Mouse (Mus musculus): Measurements from ENCODE around the gene 1700020D05Rik. TPM values are rescaled to one million over a fixed set of nuclear protein-coding genes. Genes with fewer than 3 reads are reported as not detected.
"Not testable (repeated sequence)": the region's sequence is repeated elsewhere in the genome, so short reads cannot be mapped to it uniquely, and the experiment has no call there.

Gene 1700020D05Rik
- total RNA-seq, 4 experiments from 2014 or later: 2.2 to 10.4 (median 5.4) TPM

DNA sequence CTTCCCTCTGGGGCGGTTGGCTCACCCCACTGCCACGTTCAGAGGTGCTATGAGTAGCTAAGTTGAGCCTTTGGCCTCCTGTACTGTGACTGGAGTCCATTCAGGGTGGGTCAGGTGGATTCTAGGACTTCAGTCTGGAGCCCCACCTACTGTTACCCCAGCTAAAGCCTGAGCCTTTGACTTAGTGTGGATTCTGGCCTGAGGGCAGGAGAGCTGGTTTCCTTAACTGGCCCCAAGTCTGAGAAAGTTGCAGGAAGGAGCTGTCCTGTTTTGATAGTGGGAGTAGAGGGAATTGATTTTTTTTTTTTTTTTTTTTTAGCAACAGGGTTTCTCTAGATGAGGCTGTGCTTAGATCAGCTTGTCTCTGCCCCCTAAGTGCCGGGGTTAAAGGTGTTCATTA, 9.3 kb downstream of the 1700020D05Rik start:
- DNase-seq: no peak

- not testable (repeated sequence) for DNase-seq
Observed at GRCm38 (mm10) chr19:5493301-5493721, 10.3 kb downstream of the 1700020D05Rik start.

DNA sequence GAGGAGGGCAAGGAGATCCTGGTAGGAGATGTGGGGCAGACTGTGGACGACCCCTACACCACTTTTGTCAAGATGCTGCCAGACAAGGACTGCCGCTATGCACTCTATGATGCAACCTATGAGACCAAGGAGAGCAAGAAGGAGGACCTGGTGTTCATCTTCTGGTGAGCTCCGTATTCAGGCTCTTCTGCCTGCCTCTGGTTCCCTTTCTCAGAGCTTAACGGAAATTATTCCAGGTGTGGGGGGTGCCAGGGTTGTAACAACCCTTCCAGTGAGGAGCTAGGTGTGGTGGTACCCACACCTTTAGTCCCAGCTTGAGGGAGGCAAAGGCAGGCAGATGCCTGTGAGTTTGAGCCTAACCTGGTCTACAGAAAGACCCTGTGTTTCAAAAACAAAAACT, 10.9 kb downstream of the 1700020D05Rik start:
- no peak for DNase-seq

GRCm38 (mm10) chr19:5490898-5491708, 12.5 kb downstream of the 1700020D05Rik start:
- peak; percentile 85 for DNase-seq

DNA sequence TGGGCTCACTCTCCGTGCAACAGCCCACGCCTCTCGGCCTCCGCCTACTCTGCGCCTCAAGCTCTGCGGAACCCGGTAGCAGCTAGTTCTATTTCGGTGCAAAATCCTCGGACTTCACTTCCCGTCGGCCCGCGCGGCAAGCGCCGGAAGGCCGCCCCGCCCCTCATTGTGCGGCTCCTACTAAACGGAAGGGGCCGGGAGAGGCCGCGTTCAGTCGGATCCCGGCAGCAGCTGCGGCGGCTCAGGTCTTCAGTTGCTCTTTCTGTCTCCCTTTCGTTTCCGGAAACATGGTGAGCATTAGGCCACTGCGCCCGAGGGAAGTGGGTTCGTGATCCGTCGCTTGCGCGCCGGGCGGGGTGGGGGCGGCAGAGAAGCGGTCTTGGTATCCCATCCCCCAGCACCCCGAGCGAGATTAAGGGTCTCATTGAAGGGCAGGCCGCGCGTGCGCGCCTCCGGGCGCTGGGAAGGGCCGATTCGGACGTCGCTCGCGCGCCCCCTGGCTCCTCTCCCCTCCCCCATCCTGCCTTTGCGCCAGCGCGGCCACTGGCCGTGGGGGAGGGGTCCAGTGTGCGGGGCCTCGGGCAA, 13.2 kb downstream of the 1700020D05Rik start, which contains the start of gene Cfl1:
Cfl1 (plus strand) TSS at position 143 of the 585 bp plus-strand sequence.
- peak; percentile 94 for DNase-seq

GRCm38 (mm10) chr19:5489721-5490120, 13.9 kb downstream of the 1700020D05Rik start:
- not testable (repeated sequence) for DNase-seq

DNA sequence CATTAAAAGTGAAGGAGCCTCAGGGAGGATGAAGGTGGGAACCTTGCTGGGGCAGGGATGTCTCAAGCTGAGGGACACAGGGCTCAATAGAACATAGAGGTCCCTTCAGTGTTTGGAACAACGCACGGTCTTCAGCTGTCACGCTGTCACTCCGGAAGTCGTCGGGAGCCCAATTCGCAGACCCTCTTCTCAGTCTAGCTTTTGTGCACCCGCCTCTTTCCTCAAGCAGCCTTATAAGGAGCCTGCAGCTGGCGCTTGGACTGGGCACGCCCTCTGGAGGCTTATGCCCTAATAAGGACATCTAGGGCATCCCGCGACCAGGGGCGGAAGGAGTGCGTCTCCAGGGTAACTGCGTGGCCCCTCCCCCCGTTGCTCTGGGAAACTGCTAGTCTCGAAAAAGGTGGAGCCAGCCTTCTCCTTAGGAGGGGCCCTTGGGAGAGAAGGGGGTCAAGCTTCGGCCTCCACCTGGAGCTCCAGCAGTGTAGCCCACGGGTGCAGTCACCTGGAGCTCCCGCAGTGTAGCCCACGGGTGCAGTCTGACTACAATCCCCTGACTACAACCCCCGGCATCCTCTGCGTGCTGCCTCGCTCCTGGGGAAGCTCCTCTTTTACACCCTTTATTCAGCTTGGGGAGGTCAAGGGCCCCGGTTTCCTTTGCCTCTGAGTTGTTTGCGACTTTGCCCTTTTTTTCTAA, 14.6 kb downstream of the 1700020D05Rik start:
- peak; percentile 96 for DNase-seq

- peak; percentile 97 for DNase-seq
Observed at GRCm38 (mm10) chr19:5487768-5488550, 15.6 kb downstream of the 1700020D05Rik start, which contains the start of gene Mus81. Gene Mus81 (minus strand): TSS chr19:5488402.

GRCm38 (mm10) chr19:5486771-5487170, 16.8 kb downstream of the 1700020D05Rik start:
- DNase-seq: no peak

- DNase-seq: no peak
Observed at GRCm38 (mm10) chr19:5486286-5486685, 17.3 kb downstream of the 1700020D05Rik start.

- no peak for DNase-seq
Observed at GRCm38 (mm10) chr19:5485821-5486220, 17.8 kb downstream of the 1700020D05Rik start.

DNA sequence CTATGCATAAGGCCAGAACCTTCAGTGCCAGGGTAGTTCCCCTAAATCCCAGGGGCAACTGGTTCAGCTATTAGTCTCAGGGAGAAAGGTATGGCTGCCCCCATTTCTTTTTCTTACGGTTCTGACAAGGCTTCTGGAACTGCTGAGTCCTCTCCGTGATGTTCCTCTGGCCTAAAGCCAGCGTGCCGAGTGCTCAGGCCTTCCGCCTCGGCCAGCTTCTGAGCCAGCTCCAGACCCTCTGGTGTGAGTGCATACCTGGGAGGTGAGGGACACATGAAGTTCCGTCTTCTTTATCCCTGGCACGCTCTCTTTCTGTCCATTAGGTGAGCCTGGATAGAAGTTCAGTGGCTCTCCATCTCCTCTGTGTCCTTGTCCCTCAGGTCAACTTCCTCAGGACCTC, 18.2 kb downstream of the 1700020D05Rik start:
- DNase-seq: no peak

GRCm38 (mm10) chr19:5484496-5484895, 19.1 kb downstream of the 1700020D05Rik start:
- DNase-seq: no peak

- DNase-seq: no peak
Observed at GRCm38 (mm10) chr19:5483386-5484359, 19.9 kb downstream of the 1700020D05Rik start.

- no peak for DNase-seq
Observed at GRCm38 (mm10) chr19:5481398-5481797, 22.2 kb downstream of the 1700020D05Rik start.

DNA sequence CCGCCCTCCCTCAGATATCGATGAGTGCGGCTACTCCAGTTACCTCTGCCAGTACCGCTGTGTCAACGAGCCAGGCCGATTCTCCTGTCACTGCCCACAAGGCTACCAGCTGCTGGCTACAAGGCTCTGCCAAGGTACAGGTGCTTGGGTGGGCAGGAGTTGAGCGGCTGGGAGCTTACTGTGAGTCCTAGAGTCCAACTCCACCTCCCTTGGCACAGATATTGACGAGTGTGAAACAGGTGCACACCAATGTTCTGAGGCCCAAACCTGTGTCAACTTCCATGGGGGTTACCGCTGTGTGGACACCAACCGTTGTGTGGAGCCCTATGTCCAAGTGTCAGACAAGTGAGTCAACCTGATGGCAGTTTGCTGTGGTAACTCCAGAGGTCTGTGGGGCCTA, 23.6 kb downstream of the 1700020D05Rik start:
- DNase-seq: no peak

- DNase-seq: no peak
Observed at GRCm38 (mm10) chr19:5477668-5478300, 25.8 kb downstream of the 1700020D05Rik start.

DNA sequence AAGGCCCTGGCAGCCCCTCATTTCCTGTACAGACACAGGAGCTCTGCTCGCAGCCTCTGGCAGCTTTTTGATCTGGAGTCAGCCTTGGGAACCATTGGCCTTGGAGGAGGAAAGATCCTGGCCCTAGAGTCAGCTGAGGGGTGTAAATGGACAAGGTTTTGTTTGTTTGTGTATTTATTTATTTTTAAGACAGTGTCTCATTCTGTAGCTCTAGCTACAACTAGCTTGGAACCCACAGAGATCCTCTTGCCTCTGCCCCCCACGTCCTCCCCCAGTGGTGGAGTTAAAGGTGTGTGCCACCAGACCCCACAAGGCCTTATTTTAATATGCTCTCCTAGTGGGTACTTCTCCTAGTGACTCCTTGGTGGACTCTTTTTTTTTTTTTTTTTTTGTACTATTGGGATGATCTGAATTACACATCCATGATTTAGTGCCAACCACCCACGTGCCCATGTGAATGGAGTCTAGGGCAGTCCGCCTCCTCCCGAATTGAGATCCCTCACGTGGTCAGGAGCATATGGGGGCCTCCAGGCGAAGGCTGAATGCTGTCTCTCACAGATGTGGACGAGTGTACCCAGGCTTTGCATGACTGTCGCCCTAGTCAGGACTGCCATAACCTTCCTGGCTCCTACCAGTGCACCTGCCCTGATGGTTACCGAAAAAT, 26.5 kb downstream of the 1700020D05Rik start:
- no peak for DNase-seq

- DNase-seq: no peak
Observed at GRCm38 (mm10) chr19:5475069-5475714, 28.4 kb downstream of the 1700020D05Rik start.
